Mouse (Mus musculus) ES-E14 (cell line): ENCODE results near the gene Zfp422.

Experiments
- CHD2 ChIP-seq: IDR thresholded peaks from 2 replicates; pipeline ENCODE4 v1.6.1; 2014; ENCODE audit warnings: mild to moderate bottlenecking, low read depth, low read length, inconsistent platforms
- ZNF384 ChIP-seq: IDR thresholded peaks from 2 replicates; pipeline ENCODE4 v1.6.1; 2012; ENCODE audit warnings: low read depth, low read length, inconsistent platforms

GRCm38 (mm10) chr6:116615719-116616118 is 13.1 kb downstream of the Zfp422 start:
- TF ChIP-seq CHD2 = no peak
- TF ChIP-seq ZNF384 = no peak
